Mouse (Mus musculus): Measurements from ENCODE around the gene Nlrp6.
"Not testable (repeated sequence)": the region's sequence is repeated elsewhere in the genome, so short reads cannot be mapped to it uniquely, and the experiment has no call there.

The Nlrp6 gene

DNA sequence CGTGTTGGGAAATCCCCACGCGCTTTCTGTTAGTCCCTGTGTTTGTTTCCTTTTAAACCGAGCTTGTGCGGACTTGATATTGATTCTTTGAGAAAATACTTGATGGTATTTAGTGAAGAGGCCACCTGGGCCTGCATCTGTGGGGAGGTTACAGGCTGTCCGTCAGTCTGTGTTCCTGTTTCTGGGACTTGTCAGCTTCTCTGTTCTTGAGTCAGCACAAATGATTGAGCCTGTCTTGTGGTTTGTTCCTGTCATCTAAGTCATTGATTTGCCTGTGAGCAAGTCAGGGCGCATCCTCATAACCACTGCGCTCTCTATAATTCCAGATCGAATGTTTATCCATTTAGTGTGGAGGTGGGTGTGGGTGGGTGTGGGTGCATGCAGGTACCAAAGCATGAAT is 56.0 kb downstream of the Nlrp6 start:
- not testable (repeated sequence) for DNase-seq

All from retina, postnatal 1 day (tissue).